In the genomic region with DNA sequence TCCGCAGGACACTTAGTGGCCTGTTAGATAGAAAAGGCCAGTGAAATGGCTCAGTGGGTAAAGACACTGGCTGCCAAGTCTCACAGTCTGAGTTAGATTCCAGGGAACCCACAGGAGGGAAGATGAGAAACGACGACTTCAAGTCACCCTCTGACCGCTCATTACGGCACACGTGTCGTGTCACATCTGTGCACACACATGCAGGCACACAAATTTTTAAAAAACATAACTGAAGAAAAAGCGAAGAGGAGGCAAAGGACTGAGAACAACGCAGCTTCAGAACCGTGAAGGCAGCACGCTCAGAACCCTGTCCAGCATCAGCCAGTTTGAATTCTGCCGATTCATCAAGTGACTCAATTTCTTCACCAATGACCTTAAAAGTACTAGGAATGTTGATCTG, we compare ENCODE assay signal across 24 mouse cellular contexts.
"Had no signal": no experiment of that assay in that cellular context is flagged by ENCODE, and none has a peak within 500 bp of the region (broad histone marks: within the 10 kb centered on the region; RNA-seq: fewer than 3 reads in every experiment).

No protein-coding gene starts in this region.

- H3K4me2 ChIP-seq: heart, embryonic 12.5 days; hindbrain, embryonic 13.5 days; hindbrain, embryonic 15.5 days; kidney, embryonic 15.5 days; limb, embryonic 13.5 days; limb, embryonic 15.5 days had no signal

- H3K27me3 ChIP-seq: heart, embryonic 12.5 days; hindbrain, embryonic 13.5 days; hindbrain, embryonic 15.5 days; kidney, embryonic 15.5 days; limb, embryonic 13.5 days; limb, embryonic 15.5 days had no signal

- H3K9me3 ChIP-seq: heart, embryonic 10.5 days; hindbrain, embryonic 13.5 days; hindbrain, embryonic 15.5 days; kidney, embryonic 15.5 days; limb, embryonic 13.5 days; limb, embryonic 15.5 days had no signal

- H3K4me1 ChIP-seq: heart, embryonic 10.5 days; heart, embryonic 12.5 days; hindbrain, embryonic 13.5 days; hindbrain, embryonic 15.5 days; kidney, embryonic 15.5 days; limb, embryonic 13.5 days; limb, embryonic 15.5 days had no signal

- H3K27ac ChIP-seq: gastrocnemius, adult 2 months; heart, embryonic 10.5 days; hindbrain, embryonic 13.5 days; hindbrain, embryonic 15.5 days; hindbrain, postnatal 0 days; kidney, embryonic 15.5 days; kidney, postnatal 0 days; limb, embryonic 13.5 days; limb, embryonic 15.5 days had no signal

- ATAC-seq: hindbrain, postnatal 0 days; intestine, embryonic 16.5 days had no signal

- H3K9ac ChIP-seq: heart, embryonic 12.5 days; hindbrain, embryonic 13.5 days; hindbrain, embryonic 15.5 days; kidney, embryonic 15.5 days; limb, embryonic 13.5 days; limb, embryonic 15.5 days had no signal

- H3K4me3 ChIP-seq: gastrocnemius, adult 2 months; heart, embryonic 10.5 days; heart, embryonic 12.5 days; hindbrain, embryonic 13.5 days; hindbrain, embryonic 15.5 days; kidney, embryonic 15.5 days; limb, embryonic 13.5 days; limb, embryonic 15.5 days had no signal

- DNase-seq: gastrocnemius, adult 2 months; gastrocnemius, postnatal 10 days; gastrocnemius, postnatal 36 days; heart, adult 18-20 months; heart, postnatal 10 days; heart, postnatal 36 days; kidney, adult 11 months; kidney, adult 2 months; kidney, adult 9 months; kidney, postnatal 14 days; kidney, postnatal 36 days; layer of hippocampus, adult 9-11 months; layer of hippocampus, postnatal 36 days; left cerebral cortex, postnatal 4 days had no signal
